Mouse (Mus musculus) midbrain, embryonic 13.5 days (tissue): ENCODE results near the gene Lamc1. TPM values are rescaled to one million over a fixed set of nuclear protein-coding genes. Genes with fewer than 3 reads are reported as not detected.
"Not testable (repeated sequence)": the region's sequence is repeated elsewhere in the genome, so short reads cannot be mapped to it uniquely, and the experiment has no call there.

Experiments used
- ATAC-seq: fragments of 200-750 bp; cut with Nextera tagmentation; 2 replicates; pipeline ENCODE4 v1.8.0; 2017; ENCODE audit warnings: mild to moderate bottlenecking, moderate TSS enrichment, moderate library complexity
- H3K27ac ChIP-seq: fragments of 300-500 bp; sonication (generic); 2 replicates; pipeline ENCODE4 v1.5.1; 2015; ENCODE audit warnings: inconsistent platforms, mild to moderate bottlenecking, moderate library complexity
- H3K27me3 ChIP-seq: fragments of 300-500 bp; sonication (generic); 2 replicates; pipeline ENCODE4 v1.6.1; 2015; ENCODE audit warnings: mild to moderate bottlenecking, inconsistent platforms
- H3K36me3 ChIP-seq: fragments of 300-500 bp; sonication (generic); 2 replicates; pipeline ENCODE4 v1.6.1; 2015; ENCODE audit warnings: mild to moderate bottlenecking, inconsistent platforms
- H3K4me1 ChIP-seq: fragments of 300-500 bp; sonication (generic); replicated peaks from 2 replicates; pipeline ENCODE4 v1.6.1; 2015; ENCODE audit warnings: inconsistent platforms
- H3K4me2 ChIP-seq: fragments of 300-500 bp; sonication (generic); replicated peaks from 2 replicates; pipeline ENCODE4 v1.6.1; 2015; ENCODE audit warnings: moderate library complexity, mild to moderate bottlenecking, inconsistent platforms
- H3K4me3 ChIP-seq: fragments of 300-500 bp; sonication (generic); replicated peaks from 2 replicates; pipeline ENCODE4 v1.5.1; 2015; ENCODE audit warnings: mild to moderate bottlenecking, inconsistent platforms
- H3K9ac ChIP-seq: fragments of 300-500 bp; sonication (generic); replicated peaks from 2 replicates; pipeline ENCODE4 v1.6.1; 2015; ENCODE audit warnings: mild to moderate bottlenecking, inconsistent platforms
- H3K9me3 ChIP-seq: fragments of 300-500 bp; sonication (generic); 2 replicates; pipeline ENCODE4 v1.6.1; 2016; ENCODE audit warnings: mild to moderate bottlenecking, inconsistent platforms
- WGBS: fragments of 180-500 bp; shearing (Covaris S2); methylation state at CpG from one replicate; pipeline ENCODE4 v1.1.7; 2015; 5-methylcytosine and 5-hydroxymethylcytosine counted together
- polyA plus RNA-seq: library from polyadenylated mRNA; unstranded; fragments of >200 nt; fragmentation: Nextera tagmentation; extraction: Ambion mirVana; gene quantifications from 2 replicates; pipeline ENCODE4 v1.2.1, GENCODE M21; 2015

Gene Lamc1
- polyA plus RNA-seq, 1 experiment from 2014 or later = 14.9 TPM

GRCm38 (mm10) chr1:153312992-153313391 is 19.6 kb downstream of the Lamc1 start:
- Histone ChIP-seq H3K9ac (no peak overlapping the region), H3K4me1 (peaks cover 19% of the 10 kb centered on the region), H3K4me2 (no peak overlapping the region), H3K27me3 (no peaks in the 10 kb centered on the region), H3K9me3 (no peaks in the 10 kb centered on the region), H3K36me3 (no peaks in the 10 kb centered on the region), H3K27ac (no peak overlapping the region), H3K4me3 (no peak overlapping the region)
- 92% methylated on average over 5 of the region's 5 CpGs for WGBS
- no peak for ATAC-seq

- Histone ChIP-seq H3K4me3 (no peak overlapping the region), H3K9ac (no peak overlapping the region), H3K36me3 (no peaks in the 10 kb centered on the region), H3K4me1 (peaks cover 20% of the 10 kb centered on the region), H3K4me2 (no peak overlapping the region), H3K27me3 (no peaks in the 10 kb centered on the region), H3K27ac (no peak overlapping the region), H3K9me3 (no peaks in the 10 kb centered on the region)
- 94% methylated on average over 5 of the region's 5 CpGs for whole genome bisulfite sequencing
- no peak for ATAC-seq
These were observed 22.4 kb downstream of the Lamc1 start for GRCm38 (mm10) chr1:153310190-153310589.

GRCm38 (mm10) chr1:153309310-153309709 is 23.3 kb downstream of the Lamc1 start:
- no peaks in the 10 kb centered on the region for H3K36me3 ChIP-seq
- H3K4me1 ChIP-seq = peaks cover 20% of the 10 kb centered on the region
- 79% methylated on average over 4 of the region's 4 CpGs for WGBS
- no peak overlapping the region for H3K27ac ChIP-seq
- no peak overlapping the region for H3K4me2 ChIP-seq
- no peak for ATAC-seq
- no peaks in the 10 kb centered on the region for H3K9me3 ChIP-seq
- no peak overlapping the region for H3K4me3 ChIP-seq
- H3K9ac ChIP-seq = no peak overlapping the region
- no peaks in the 10 kb centered on the region for H3K27me3 ChIP-seq

GRCm38 (mm10) chr1:153308915-153309296 is 23.7 kb downstream of the Lamc1 start:
- H3K4me2 ChIP-seq = no peak overlapping the region
- no peaks in the 10 kb centered on the region for H3K9me3 ChIP-seq
- no peaks in the 10 kb centered on the region for H3K36me3 ChIP-seq
- H3K4me1 ChIP-seq = peaks cover 20% of the 10 kb centered on the region
- no peak overlapping the region for H3K4me3 ChIP-seq
- H3K27me3 ChIP-seq = no peaks in the 10 kb centered on the region
- peak overlapping the region; percentile 22; the same call in 1 of the 2 replicates for H3K27ac ChIP-seq
- peak overlapping the region; percentile 44 for H3K9ac ChIP-seq
- peak; percentile 65; the same call in 1 of the 2 replicates for ATAC-seq
- 57% methylated on average over 10 of the region's 10 CpGs for WGBS

- peak overlapping the region; percentile 44 for H3K9ac ChIP-seq
- H3K4me3 ChIP-seq = no peak overlapping the region
- H3K4me1 ChIP-seq = peaks cover 20% of the 10 kb centered on the region
- no peaks in the 10 kb centered on the region for H3K27me3 ChIP-seq
- 62% methylated on average over 9 of the region's 9 CpGs for WGBS
- no peaks in the 10 kb centered on the region for H3K36me3 ChIP-seq
- peak overlapping the region; percentile 22; the same call in 1 of the 2 replicates for H3K27ac ChIP-seq
- H3K9me3 ChIP-seq = no peaks in the 10 kb centered on the region
- no peak overlapping the region for H3K4me2 ChIP-seq
- ATAC-seq = no peak
These were observed 24.2 kb downstream of the Lamc1 start for GRCm38 (mm10) chr1:153308179-153308914.

- Histone ChIP-seq H3K4me2 (no peak overlapping the region), H3K27ac (no peak overlapping the region), H3K27me3 (no peaks in the 10 kb centered on the region), H3K4me1 (peaks cover 20% of the 10 kb centered on the region), H3K36me3 (no peaks in the 10 kb centered on the region), H3K9me3 (no peaks in the 10 kb centered on the region), H3K4me3 (no peak overlapping the region), H3K9ac (no peak overlapping the region)
- 77% methylated on average over 12 of the region's 12 CpGs for WGBS
- no peak for ATAC-seq
These were observed 24.9 kb downstream of the Lamc1 start for GRCm38 (mm10) chr1:153307509-153308178.

- H3K36me3 ChIP-seq, H3K4me3 ChIP-seq: not testable (repeated sequence)
- WGBS = 81% methylated on average over 9 of the region's 9 CpGs
These were observed 26.9 kb downstream of the Lamc1 start for GRCm38 (mm10) chr1:153305728-153306127.

GRCm38 (mm10) chr1:153305249-153305648 is 27.3 kb downstream of the Lamc1 start:
- not testable (repeated sequence) for H3K9me3 ChIP-seq, H3K27me3 ChIP-seq, H3K4me3 ChIP-seq, H3K36me3 ChIP-seq, H3K27ac ChIP-seq, H3K9ac ChIP-seq, ATAC-seq, H3K4me2 ChIP-seq
- WGBS = 94% methylated on average over 22 of the region's 22 CpGs
- H3K4me1 ChIP-seq = peaks cover 20% of the 10 kb centered on the region

More at GRCm38 (mm10) chr1:153305728-153306127, 26.9 kb downstream of the Lamc1 start:
- H3K9ac ChIP-seq, H3K9me3 ChIP-seq, H3K27ac ChIP-seq, H3K4me2 ChIP-seq, ATAC-seq, H3K27me3 ChIP-seq: not testable (repeated sequence)
- H3K4me1 ChIP-seq = peaks cover 20% of the 10 kb centered on the region

- WGBS = 94% methylated on average over 5 of the region's 5 CpGs
- not testable (repeated sequence) for H3K27ac ChIP-seq, H3K4me1 ChIP-seq, H3K4me3 ChIP-seq, H3K4me2 ChIP-seq, H3K9me3 ChIP-seq, ATAC-seq, H3K9ac ChIP-seq, H3K36me3 ChIP-seq, H3K27me3 ChIP-seq
These were observed 33.1 kb downstream of the Lamc1 start for GRCm38 (mm10) chr1:153299436-153299835.

GRCm38 (mm10) chr1:153297774-153298363 is 34.7 kb downstream of the Lamc1 start:
- H3K9ac ChIP-seq, H3K27me3 ChIP-seq, H3K4me2 ChIP-seq, H3K4me3 ChIP-seq, H3K9me3 ChIP-seq, H3K36me3 ChIP-seq, H3K27ac ChIP-seq, ATAC-seq: not testable (repeated sequence)
- 71% methylated on average over 4 of the region's 4 CpGs for WGBS
- H3K4me1 ChIP-seq = peaks cover 10% of the 10 kb centered on the region

- Histone ChIP-seq H3K4me3 (no peak overlapping the region), H3K9me3 (no peaks in the 10 kb centered on the region), H3K4me2 (no peak overlapping the region), H3K27ac (no peak overlapping the region), H3K9ac (no peak overlapping the region), H3K4me1 (peaks cover 18% of the 10 kb centered on the region), H3K36me3 (no peaks in the 10 kb centered on the region), H3K27me3 (no peaks in the 10 kb centered on the region)
- WGBS = 50% methylated on average over 6 of the region's 6 CpGs
- ATAC-seq = no peak
These were observed 36.6 kb downstream of the Lamc1 start for GRCm38 (mm10) chr1:153296035-153296434.

- no peak overlapping the region for H3K4me3 ChIP-seq
- H3K4me2 ChIP-seq = no peak overlapping the region
- ATAC-seq = peak; percentile 58; the same call in 1 of the 2 replicates
- H3K36me3 ChIP-seq = no peaks in the 10 kb centered on the region
- H3K9me3 ChIP-seq = no peaks in the 10 kb centered on the region
- H3K27ac ChIP-seq = no peak overlapping the region
- H3K9ac ChIP-seq = no peak overlapping the region
- WGBS = 39% methylated on average over 5 of the region's 5 CpGs
- H3K27me3 ChIP-seq = no peaks in the 10 kb centered on the region
- peaks cover 18% of the 10 kb centered on the region for H3K4me1 ChIP-seq
These were observed 39.7 kb downstream of the Lamc1 start for GRCm38 (mm10) chr1:153292892-153293291.
